Mouse (Mus musculus): ENCODE results near the gene Slc12a7.
"Not testable (repeated sequence)": the region's sequence is repeated elsewhere in the genome, so short reads cannot be mapped to it uniquely, and the experiment has no call there.

Gene Slc12a7

GRCm38 (mm10) chr13:73732742-73733700 lies at the start of gene Slc12a7:
Gene Slc12a7, plus strand, starts transcription at chr13:73733094.
- peak; percentile 46 for DNase-seq (ENCODE audit: low spot score)

GRCm38 (mm10) chr13:73683682-73684081 lies 49.2 kb upstream of the Slc12a7 start:
- DNase-seq (ENCODE audit: low spot score) = no peak

GRCm38 (mm10) chr13:73684412-73684811 lies 48.5 kb upstream of the Slc12a7 start:
- DNase-seq (ENCODE audit: low spot score) = no peak

- DNase-seq (ENCODE audit: low spot score) = no peak
Measured at GRCm38 (mm10) chr13:73685502-73685901, 47.4 kb upstream of the Slc12a7 start.

GRCm38 (mm10) chr13:73687601-73688000 lies 45.3 kb upstream of the Slc12a7 start:
- no peak for DNase-seq (ENCODE audit: low spot score)

GRCm38 (mm10) chr13:73688934-73689333 lies 44.0 kb upstream of the Slc12a7 start:
- no peak for DNase-seq (ENCODE audit: low spot score)

GRCm38 (mm10) chr13:73692249-73692868 lies 40.5 kb upstream of the Slc12a7 start:
- DNase-seq (ENCODE audit: low spot score) = peak; percentile 40

GRCm38 (mm10) chr13:73693333-73693732 lies 39.6 kb upstream of the Slc12a7 start:
- no peak for DNase-seq (ENCODE audit: low spot score)

- no peak for DNase-seq (ENCODE audit: low spot score)
Measured at GRCm38 (mm10) chr13:73694972-73695371, 37.9 kb upstream of the Slc12a7 start.

- no peak for DNase-seq (ENCODE audit: low spot score)
Measured at GRCm38 (mm10) chr13:73696529-73696928, 36.4 kb upstream of the Slc12a7 start.

- no peak for DNase-seq (ENCODE audit: low spot score)
Measured at GRCm38 (mm10) chr13:73699714-73700113, 33.2 kb upstream of the Slc12a7 start.

- no peak for DNase-seq (ENCODE audit: low spot score)
Measured at GRCm38 (mm10) chr13:73700554-73700953, 32.3 kb upstream of the Slc12a7 start.

- DNase-seq (ENCODE audit: low spot score) = no peak
Measured at GRCm38 (mm10) chr13:73701161-73701883, 31.6 kb upstream of the Slc12a7 start.

GRCm38 (mm10) chr13:73702776-73703175 lies 30.1 kb upstream of the Slc12a7 start:
- DNase-seq (ENCODE audit: low spot score) = no peak

GRCm38 (mm10) chr13:73703486-73703885 lies 29.4 kb upstream of the Slc12a7 start:
- DNase-seq (ENCODE audit: low spot score) = not testable (repeated sequence)

GRCm38 (mm10) chr13:73704694-73705325 lies 28.1 kb upstream of the Slc12a7 start, which contains the start of gene Slc6a19:
Gene Slc6a19, minus strand, starts transcription at chr13:73704865.
- DNase-seq (ENCODE audit: low spot score) = no peak

GRCm38 (mm10) chr13:73709491-73709890 lies 23.4 kb upstream of the Slc12a7 start:
- DNase-seq (ENCODE audit: low spot score) = no peak

- DNase-seq (ENCODE audit: low spot score) = no peak
Measured at GRCm38 (mm10) chr13:73711221-73711620, 21.7 kb upstream of the Slc12a7 start.

- DNase-seq (ENCODE audit: low spot score) = no peak
Measured at GRCm38 (mm10) chr13:73711803-73712202, 21.1 kb upstream of the Slc12a7 start.

- DNase-seq (ENCODE audit: low spot score) = no peak
Measured at GRCm38 (mm10) chr13:73712228-73712627, 20.7 kb upstream of the Slc12a7 start.

GRCm38 (mm10) chr13:73713204-73713603 lies 19.7 kb upstream of the Slc12a7 start:
- DNase-seq (ENCODE audit: low spot score) = no peak

- no peak for DNase-seq (ENCODE audit: low spot score)
Measured at GRCm38 (mm10) chr13:73714020-73714419, 18.9 kb upstream of the Slc12a7 start.

Data from urinary bladder, postnatal 14 days (tissue).